Mouse (Mus musculus): ENCODE measurements at regions not wholly inside any gene's neighbourhood (a gene's known extent, or its start where the extent isn't known, plus 50 kb on each side); places are given as distances from the start of the nearest gene placed in this dataset.

DNA sequence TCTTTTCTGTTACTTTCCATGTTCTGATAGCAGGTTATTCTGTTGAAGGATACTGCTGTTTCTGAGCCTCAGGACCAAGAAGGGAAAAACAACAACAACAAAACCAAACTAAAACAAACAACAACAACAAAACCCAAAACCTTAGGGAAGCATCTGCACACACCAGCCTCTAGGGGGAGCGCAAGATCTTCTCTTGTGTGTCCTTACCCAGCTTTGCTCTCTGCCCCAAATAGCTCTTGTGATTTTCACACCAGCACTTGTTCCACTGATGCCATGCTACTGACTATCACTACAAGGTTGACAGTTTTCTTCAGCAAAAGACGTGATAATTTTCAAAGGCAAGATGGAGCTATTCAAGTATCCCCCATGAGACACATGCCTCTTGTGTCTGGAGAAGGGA is 59.8 kb upstream of the Nrg3 start:
- in situ Hi-C loops (cut with MboI, MseI): loop anchor here in 1 of 2 experiments (25.0 kb wide), 2 partner anchors 1355 to 1505 kb away; partner anchors contain the start of gene Sh2d4b
